Mouse (Mus musculus): ENCODE data around the gene Naa15. TPM values are rescaled to one million over a fixed set of nuclear protein-coding genes. Genes with fewer than 3 reads are reported as not detected.
A peak's percentile ranks its signal among the peaks of the same experiment; 100 is the strongest.

Gene Naa15
- total and polyA plus RNA-seq, 2 experiments from 2014 or later, result 21.2 to 23.6 TPM

DNA sequence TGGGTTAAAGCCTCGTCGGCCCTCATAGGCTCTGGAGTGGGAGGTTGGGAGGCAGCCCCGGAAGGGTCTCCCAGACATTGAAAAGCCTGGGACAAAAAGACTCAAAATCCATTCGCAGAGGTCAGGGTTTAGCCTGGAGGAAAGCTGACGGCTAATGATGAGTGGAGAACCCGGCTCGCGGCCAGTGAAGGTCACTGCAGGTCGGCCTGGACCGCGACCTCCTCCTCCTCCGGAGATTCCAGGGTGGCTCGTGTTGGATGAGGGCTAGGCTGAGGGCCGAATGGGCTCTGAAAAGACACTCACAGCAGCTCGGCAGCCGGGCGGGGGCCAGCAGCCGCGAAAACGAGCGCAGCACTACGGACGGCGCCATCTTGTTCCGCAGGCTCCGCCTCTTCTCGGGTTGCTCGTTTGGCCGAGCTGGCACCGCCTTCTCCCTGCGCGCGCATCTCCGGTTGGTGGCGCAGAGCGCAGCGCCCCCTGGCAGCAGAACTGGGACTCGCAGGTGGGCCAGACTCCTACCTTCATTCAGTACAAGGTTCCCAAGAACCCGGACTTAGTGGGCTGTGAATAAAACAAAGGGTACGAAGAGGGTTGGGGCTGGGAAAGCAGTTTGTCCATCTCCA is 6.3 kb upstream of the Naa15 start, which contains the start of gene Ndufc1:
Gene Ndufc1 (minus strand): TSS at position 428 of the 623 bp plus-strand sequence.
- DNase-seq (ENCODE audit: low spot score), result peak; percentile 90

GRCm38 (mm10) chr3:51412457-51412856 is 2.5 kb upstream of the Naa15 start:
- TF ChIP-seq EP300 (IDR thresholded peaks at IDR 0.05; ENCODE audit: low read depth) (no peak), CTCF (IDR thresholded peaks at IDR 0.05; ENCODE audit: low read depth) (no peak)
- 89% methylated on average over 7 of the region's 7 CpGs for WGBS
- no peak for ATAC-seq (ENCODE audit: insufficient read depth, low read depth)

More for the DNA sequence above, 6.3 kb upstream of the Naa15 start, which contains the start of gene Ndufc1:
- peaks cover 18% of the 10 kb centered on the region; the same call in 1 of the 2 replicates for H3K36me3 ChIP-seq (replicated peaks; ENCODE audit: control insufficient read depth, insufficient read depth, low read length)
- no peaks in the 10 kb centered on the region; the same call in 1 of the 2 replicates for H3K4me1 ChIP-seq (ENCODE audit: control insufficient read depth, insufficient read depth)
- H3K27me3 ChIP-seq (ENCODE audit: control insufficient read depth, insufficient read depth, low read length), result no peaks in the 10 kb centered on the region
- under 1% methylated on average over 37 of the region's 40 CpGs for WGBS
- peak within 1 kb of the TSS; percentile 96 for H3K27ac ChIP-seq (ENCODE audit: low read depth)
- H3K9ac ChIP-seq (replicated peaks; ENCODE audit: low read depth, low read length), result peak within 1 kb of the TSS; percentile 82
- H3K4me2 ChIP-seq (ENCODE audit: low read depth, low read length), result peak within 1 kb of the TSS; percentile 88
- TF ChIP-seq CTCF (IDR thresholded peaks at IDR 0.05; ENCODE audit: low read depth), result peak; percentile 98
- TF ChIP-seq EP300 (IDR thresholded peaks at IDR 0.05; ENCODE audit: low read depth), result 0 out of 2 replicates have a peak, but pooled peaks have one; percentile 60
- H3K4me3 ChIP-seq (ENCODE audit: low read depth, low read length), result peak within 1 kb of the TSS; percentile 68
- peak; percentile 93 for ATAC-seq (ENCODE audit: insufficient read depth, low read depth)
- no peaks in the 10 kb centered on the region for H3K9me3 ChIP-seq (replicated peaks; ENCODE audit: control insufficient read depth, low read length)

DNA sequence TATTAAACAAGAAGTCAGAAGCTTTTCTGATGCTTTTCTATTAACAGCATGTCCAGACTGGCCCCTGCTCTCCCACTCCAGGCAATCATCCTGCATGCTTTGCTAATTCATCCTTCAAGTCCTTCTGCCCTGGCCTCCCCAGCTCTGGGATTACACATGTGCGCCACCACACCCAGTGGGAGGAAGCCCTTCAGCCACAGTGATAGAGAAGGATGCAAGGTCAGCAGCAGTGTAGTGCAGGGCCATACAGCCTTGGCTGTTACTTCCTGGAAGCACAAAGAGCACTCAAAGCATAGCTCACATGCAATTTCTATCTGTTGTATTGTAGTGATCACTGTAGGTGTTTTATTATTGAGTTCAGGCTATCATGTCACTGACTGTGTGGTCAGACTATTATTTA is 1.7 kb upstream of the Naa15 start:
- no peak for TF ChIP-seq CTCF (IDR thresholded peaks at IDR 0.05; ENCODE audit: low read depth)
- no peak for TF ChIP-seq EP300 (IDR thresholded peaks at IDR 0.05; ENCODE audit: low read depth)
- no peak overlapping the region for H3K27ac ChIP-seq (ENCODE audit: low read depth)
- H3K27me3 ChIP-seq (ENCODE audit: control insufficient read depth, insufficient read depth, low read length), result no peaks in the 10 kb centered on the region
- H3K4me3 ChIP-seq (ENCODE audit: low read depth, low read length), result no peak overlapping the region
- WGBS, result 61% methylated on average over 1 of the region's 1 CpGs
- no peaks in the 10 kb centered on the region for H3K36me3 ChIP-seq (replicated peaks; ENCODE audit: control insufficient read depth, insufficient read depth, low read length)
- no peak overlapping the region for H3K9ac ChIP-seq (replicated peaks; ENCODE audit: low read depth, low read length)
- H3K4me2 ChIP-seq (ENCODE audit: low read depth, low read length), result no peak overlapping the region
- ATAC-seq (ENCODE audit: insufficient read depth, low read depth) (no peak), DNase-seq (ENCODE audit: low spot score) (no peak)
- peaks cover 15% of the 10 kb centered on the region for H3K4me1 ChIP-seq (ENCODE audit: control insufficient read depth, insufficient read depth)
- H3K9me3 ChIP-seq (replicated peaks; ENCODE audit: control insufficient read depth, low read length), result no peaks in the 10 kb centered on the region

More at GRCm38 (mm10) chr3:51412457-51412856, 2.5 kb upstream of the Naa15 start:
- H3K4me2 ChIP-seq (ENCODE audit: low read depth, low read length), result no peak overlapping the region
- H3K36me3 ChIP-seq (replicated peaks; ENCODE audit: control insufficient read depth, insufficient read depth, low read length), result no peaks in the 10 kb centered on the region
- no peak overlapping the region for H3K9ac ChIP-seq (replicated peaks; ENCODE audit: low read depth, low read length)
- no peak overlapping the region for H3K27ac ChIP-seq (ENCODE audit: low read depth)
- no peak overlapping the region for H3K4me3 ChIP-seq (ENCODE audit: low read depth, low read length)
- no peak for DNase-seq (ENCODE audit: low spot score)
- H3K27me3 ChIP-seq (ENCODE audit: control insufficient read depth, insufficient read depth, low read length), result no peaks in the 10 kb centered on the region
- peaks cover 9% of the 10 kb centered on the region for H3K4me1 ChIP-seq (ENCODE audit: control insufficient read depth, insufficient read depth)
- H3K9me3 ChIP-seq (replicated peaks; ENCODE audit: control insufficient read depth, low read length), result no peaks in the 10 kb centered on the region

DNA sequence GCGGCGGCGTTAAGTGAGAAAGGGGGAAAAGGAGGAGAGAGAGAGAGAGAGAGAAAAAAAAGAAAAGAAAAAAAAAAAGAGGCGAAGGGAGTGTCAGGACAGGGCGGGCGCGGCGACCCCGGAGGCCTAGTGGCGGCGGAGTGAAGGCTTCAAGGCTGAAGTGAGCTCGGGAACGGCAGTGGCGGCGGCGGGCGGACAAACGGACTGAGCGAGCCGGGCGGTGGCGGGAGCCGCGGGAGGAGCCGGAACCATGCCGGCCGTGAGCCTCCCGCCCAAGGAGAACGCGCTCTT is 1.1 kb downstream of the Naa15 start:
- H3K36me3 ChIP-seq (replicated peaks; ENCODE audit: control insufficient read depth, insufficient read depth, low read length), result no peaks in the 10 kb centered on the region
- no peaks in the 10 kb centered on the region for H3K9me3 ChIP-seq (replicated peaks; ENCODE audit: control insufficient read depth, low read length)
- H3K27me3 ChIP-seq (ENCODE audit: control insufficient read depth, insufficient read depth, low read length), result no peaks in the 10 kb centered on the region
- peak; percentile 52 for ATAC-seq (ENCODE audit: insufficient read depth, low read depth)
- peak overlapping the region; percentile 97 for H3K27ac ChIP-seq (ENCODE audit: low read depth)
- no peak for TF ChIP-seq EP300 (IDR thresholded peaks at IDR 0.05; ENCODE audit: low read depth)
- TF ChIP-seq CTCF (IDR thresholded peaks at IDR 0.05; ENCODE audit: low read depth), result no peak
- H3K4me1 ChIP-seq (ENCODE audit: control insufficient read depth, insufficient read depth), result peaks cover 18% of the 10 kb centered on the region
- H3K4me3 ChIP-seq (ENCODE audit: low read depth, low read length), result peak overlapping the region; percentile 95
- H3K9ac ChIP-seq (replicated peaks; ENCODE audit: low read depth, low read length), result peak overlapping the region; percentile 98
- no peak for DNase-seq (ENCODE audit: low spot score)
- WGBS, result under 1% methylated on average over 25 of the region's 30 CpGs
- H3K4me2 ChIP-seq (ENCODE audit: low read depth, low read length), result peak overlapping the region; percentile 75

DNA sequence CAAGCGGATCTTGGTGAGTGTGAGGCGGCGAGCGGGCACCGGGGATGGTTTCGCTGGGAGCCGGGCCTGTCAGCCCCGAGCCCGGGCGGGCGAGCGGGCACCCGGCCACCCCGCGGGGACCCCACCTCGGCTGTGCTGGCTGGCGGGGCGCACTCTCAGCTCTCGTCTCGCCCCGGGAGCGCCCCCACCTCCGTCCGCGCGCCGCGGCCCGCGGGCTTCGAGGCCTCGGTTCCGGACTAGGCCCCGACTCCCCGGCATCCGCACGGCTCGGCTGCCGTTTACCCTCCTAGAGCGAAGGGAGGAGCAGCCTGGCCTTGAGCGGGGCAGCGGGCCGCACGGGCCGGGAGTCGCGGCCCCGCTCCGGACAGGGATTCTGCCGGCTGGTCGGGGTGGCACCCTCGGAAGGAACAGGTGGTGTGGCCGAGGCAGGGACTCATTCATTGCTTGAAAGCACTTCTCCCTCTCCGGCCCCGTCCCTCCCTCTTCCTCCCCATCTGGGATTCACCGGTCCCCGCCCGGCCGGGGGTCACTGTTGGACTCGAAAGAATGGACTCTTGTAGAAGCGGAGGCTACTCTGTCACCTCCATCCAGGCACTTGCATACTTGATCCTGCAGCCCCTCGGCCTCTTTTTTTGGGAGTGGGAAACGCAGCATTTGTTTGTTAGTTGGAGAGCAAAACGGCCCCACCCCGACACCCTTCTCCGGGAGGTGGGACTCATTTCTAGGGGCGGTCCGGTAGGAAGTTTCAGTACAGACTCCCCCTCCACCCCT is 1.6 kb downstream of the Naa15 start:
- H3K4me1 ChIP-seq (ENCODE audit: control insufficient read depth, insufficient read depth), result peaks cover 18% of the 10 kb centered on the region
- H3K27ac ChIP-seq (ENCODE audit: low read depth), result peak overlapping the region; percentile 97
- TF ChIP-seq CTCF (IDR thresholded peaks at IDR 0.05; ENCODE audit: low read depth) (no peak), EP300 (IDR thresholded peaks at IDR 0.05; ENCODE audit: low read depth) (no peak)
- ATAC-seq (ENCODE audit: insufficient read depth, low read depth) (peak; percentile 42), DNase-seq (ENCODE audit: low spot score) (peak; percentile 45)
- no peaks in the 10 kb centered on the region for H3K36me3 ChIP-seq (replicated peaks; ENCODE audit: control insufficient read depth, insufficient read depth, low read length)
- no peaks in the 10 kb centered on the region for H3K9me3 ChIP-seq (replicated peaks; ENCODE audit: control insufficient read depth, low read length)
- H3K27me3 ChIP-seq (ENCODE audit: control insufficient read depth, insufficient read depth, low read length), result no peaks in the 10 kb centered on the region
- WGBS, result under 1% methylated on average over 50 of the region's 68 CpGs
- H3K4me3 ChIP-seq (ENCODE audit: low read depth, low read length), result peak overlapping the region; percentile 95
- peak overlapping the region; percentile 75 for H3K4me2 ChIP-seq (ENCODE audit: low read depth, low read length)
- peak overlapping the region; percentile 98 for H3K9ac ChIP-seq (replicated peaks; ENCODE audit: low read depth, low read length)

Data from heart, postnatal 0 days (tissue).